Mouse (Mus musculus) stomach, embryonic 16.5 days (tissue): Measurements from ENCODE around the gene Guk1. TPM values are rescaled to one million over a fixed set of nuclear protein-coding genes. Genes with fewer than 3 reads are reported as not detected.

Experiments
- ATAC-seq: fragments of 200-750 bp; cut with Nextera tagmentation; 2 replicates; pipeline ENCODE4 v1.8.0; 2017; ENCODE audit warnings: moderate number of reproducible peaks, moderate TSS enrichment; ENCODE audit not compliant: insufficient read depth, low FRiP score
- H3K27ac ChIP-seq: fragments of 300-500 bp; sonication (generic); 2 replicates; pipeline ENCODE4 v1.5.1; 2014; ENCODE audit warnings: low read length
- H3K27me3 ChIP-seq: fragments of 300-500 bp; sonication (generic); 2 replicates; pipeline ENCODE4 v1.6.1; 2014; ENCODE audit warnings: low read length, control low read depth, mixed read lengths; ENCODE audit not compliant: control insufficient read depth, insufficient read depth
- H3K36me3 ChIP-seq: fragments of 300-500 bp; sonication (generic); 2 replicates; pipeline ENCODE4 v1.6.1; 2014; ENCODE audit warnings: low read length; ENCODE audit not compliant: control insufficient read depth, insufficient read depth
- H3K4me1 ChIP-seq: fragments of 300-500 bp; sonication (generic); 2 replicates; pipeline ENCODE4 v1.6.1; 2014; ENCODE audit warnings: low read length, control low read depth, mixed read lengths; ENCODE audit not compliant: control insufficient read depth, insufficient read depth
- H3K4me2 ChIP-seq: fragments of 300-500 bp; sonication (generic); 2 replicates; pipeline ENCODE4 v1.6.1; 2014; ENCODE audit warnings: low read depth, low read length, mixed read lengths
- H3K4me3 ChIP-seq: fragments of 300-500 bp; sonication (generic); replicated peaks from 2 replicates; pipeline ENCODE4 v1.5.1; 2014; ENCODE audit warnings: mild to moderate bottlenecking, low read length
- H3K9ac ChIP-seq: fragments of 300-500 bp; sonication (generic); 2 replicates; pipeline ENCODE4 v1.6.1; 2014; ENCODE audit warnings: low read length
- H3K9me3 ChIP-seq: fragments of 300-500 bp; sonication (generic); replicated peaks from 2 replicates; pipeline ENCODE4 v1.6.1; 2016; ENCODE audit warnings: low read length, control low read depth; ENCODE audit not compliant: control insufficient read depth
- WGBS: fragments of 180-500 bp; shearing (Covaris S2); extraction: QIAGEN DNeasy Blood & Tissue Kit; methylation state at CpG from one replicate; pipeline ENCODE4 v1.1.7; 2014; 5-methylcytosine and 5-hydroxymethylcytosine counted together
- polyA plus RNA-seq: library from polyadenylated mRNA; unstranded; fragments of >200 nt; fragmentation: Nextera tagmentation; extraction: Ambion mirVana; gene quantifications from 2 replicates; pipeline ENCODE4 v1.2.1, GENCODE M21; 2015

The Guk1 gene
- polyA plus RNA-seq, 1 experiment from 2014 or later, result 128 TPM

- WGBS, result under 1% methylated on average over 63 of the region's 63 CpGs
- H3K36me3 ChIP-seq, result 0 out of 2 replicates have a peak, but pooled peaks cover 3% of the 10 kb centered on the region
- peak within 1 kb of the TSS; percentile 84 for H3K27ac ChIP-seq
- peak within 1 kb of the TSS; percentile 91 for H3K9ac ChIP-seq
- no peaks in the 10 kb centered on the region for H3K9me3 ChIP-seq
- H3K27me3 ChIP-seq, result no peaks in the 10 kb centered on the region
- peak; percentile 97 for ATAC-seq
- peak within 1 kb of the TSS; percentile 84 for H3K4me2 ChIP-seq
- H3K4me3 ChIP-seq, result peak within 1 kb of the TSS; percentile 90
- peaks cover 12% of the 10 kb centered on the region for H3K4me1 ChIP-seq
Measured at GRCm38 (mm10) chr11:59202081-59202995, 10.3 kb upstream of the Guk1 start, which contains the start of gene Mrpl55. Gene Mrpl55, plus strand, starts transcription at chr11:59202486.

- ATAC-seq, result no peak
- H3K36me3 ChIP-seq, result 0 out of 2 replicates have a peak, but pooled peaks cover 3% of the 10 kb centered on the region
Measured at GRCm38 (mm10) chr11:59201216-59202002, 9.4 kb upstream of the Guk1 start.

GRCm38 (mm10) chr11:59196230-59196629, 4.2 kb upstream of the Guk1 start:
- H3K4me2 ChIP-seq, result no peak overlapping the region
- no peak overlapping the region for H3K4me3 ChIP-seq
- ATAC-seq, result no peak
- 0 out of 2 replicates have a peak, but pooled peaks cover 3% of the 10 kb centered on the region for H3K36me3 ChIP-seq
- H3K27me3 ChIP-seq, result no peaks in the 10 kb centered on the region
- H3K9me3 ChIP-seq, result no peaks in the 10 kb centered on the region
- H3K4me1 ChIP-seq, result peaks cover 3% of the 10 kb centered on the region; the same call in 1 of the 2 replicates
- H3K9ac ChIP-seq, result no peak overlapping the region
- no peak overlapping the region for H3K27ac ChIP-seq

More at GRCm38 (mm10) chr11:59201216-59202002, 9.4 kb upstream of the Guk1 start:
- peak overlapping the region; percentile 84 for H3K4me2 ChIP-seq
- H3K27ac ChIP-seq, result peak overlapping the region; percentile 84
- H3K4me3 ChIP-seq, result peak overlapping the region; percentile 90
- H3K9me3 ChIP-seq, result no peaks in the 10 kb centered on the region
- peaks cover 12% of the 10 kb centered on the region for H3K4me1 ChIP-seq
- peak overlapping the region; percentile 91 for H3K9ac ChIP-seq
- WGBS, result 22% methylated on average over 16 of the region's 16 CpGs
- H3K27me3 ChIP-seq, result no peaks in the 10 kb centered on the region

- peak; percentile 97 for ATAC-seq
- under 1% methylated on average over 57 of the region's 59 CpGs for WGBS
- H3K4me2 ChIP-seq, result peak overlapping the region; percentile 70
- no peaks in the 10 kb centered on the region for H3K36me3 ChIP-seq
- H3K9ac ChIP-seq, result peak overlapping the region; percentile 73
- no peaks in the 10 kb centered on the region for H3K9me3 ChIP-seq
- H3K4me1 ChIP-seq, result 0 out of 2 replicates have a peak, but pooled peaks cover 5% of the 10 kb centered on the region
- no peaks in the 10 kb centered on the region for H3K27me3 ChIP-seq
- H3K4me3 ChIP-seq, result peak overlapping the region; percentile 63
- peak overlapping the region; percentile 89 for H3K27ac ChIP-seq
Measured at GRCm38 (mm10) chr11:59191231-59192058, 567 bp downstream of the Guk1 start.

- no peak for ATAC-seq
- Histone ChIP-seq H3K27me3 (no peaks in the 10 kb centered on the region), H3K27ac (no peak overlapping the region), H3K9ac (no peak overlapping the region), H3K4me3 (no peak overlapping the region), H3K4me2 (no peak overlapping the region), H3K36me3 (peaks cover 7% of the 10 kb centered on the region; the same call in 1 of the 2 replicates), H3K4me1 (peaks cover 12% of the 10 kb centered on the region), H3K9me3 (no peaks in the 10 kb centered on the region)
- 56% methylated on average over 6 of the region's 6 CpGs for WGBS
Measured at GRCm38 (mm10) chr11:59187706-59188105, 4.3 kb downstream of the Guk1 start.

GRCm38 (mm10) chr11:59185490-59185889, 6.5 kb downstream of the Guk1 start:
- ATAC-seq, result no peak
- 79% methylated on average over 5 of the region's 5 CpGs for WGBS

GRCm38 (mm10) chr11:59183821-59184220, 8.2 kb downstream of the Guk1 start:
- ATAC-seq, result peak; percentile 44; the same call in 1 of the 2 replicates
- 0 out of 2 replicates have a peak overlapping the region, but pooled peaks have one; percentile 24 for H3K9ac ChIP-seq
- H3K4me3 ChIP-seq, result no peak overlapping the region
- H3K4me2 ChIP-seq, result 0 out of 2 replicates have a peak overlapping the region, but pooled peaks have one; percentile 7
- WGBS, result 31% methylated on average over 3 of the region's 3 CpGs
- H3K4me1 ChIP-seq, result peaks cover 12% of the 10 kb centered on the region
- H3K9me3 ChIP-seq, result no peaks in the 10 kb centered on the region
- peaks cover 10% of the 10 kb centered on the region; the same call in 1 of the 2 replicates for H3K27me3 ChIP-seq
- peak overlapping the region; percentile 73 for H3K27ac ChIP-seq
- peaks cover 7% of the 10 kb centered on the region; the same call in 1 of the 2 replicates for H3K36me3 ChIP-seq

More at GRCm38 (mm10) chr11:59185490-59185889, 6.5 kb downstream of the Guk1 start:
- no peak overlapping the region for H3K4me2 ChIP-seq
- peaks cover 7% of the 10 kb centered on the region; the same call in 1 of the 2 replicates for H3K36me3 ChIP-seq
- no peak overlapping the region for H3K9ac ChIP-seq
- H3K4me1 ChIP-seq, result peaks cover 12% of the 10 kb centered on the region
- H3K27ac ChIP-seq, result no peak overlapping the region
- H3K4me3 ChIP-seq, result no peak overlapping the region
- H3K27me3 ChIP-seq, result no peaks in the 10 kb centered on the region
- no peaks in the 10 kb centered on the region for H3K9me3 ChIP-seq

- Histone ChIP-seq H3K4me2 (0 out of 2 replicates have a peak within 1 kb of the TSS, but pooled peaks have one; percentile 7), H3K4me1 (peaks cover 12% of the 10 kb centered on the region), H3K27ac (peak within 1 kb of the TSS; percentile 77), H3K9ac (peak within 1 kb of the TSS; percentile 24), H3K27me3 (peaks cover 19% of the 10 kb centered on the region; the same call in 1 of the 2 replicates), H3K36me3 (peaks cover 7% of the 10 kb centered on the region; the same call in 1 of the 2 replicates), H3K4me3 (no peak within 1 kb of the TSS), H3K9me3 (no peaks in the 10 kb centered on the region)
- peak; percentile 70; the same call in 1 of the 2 replicates for ATAC-seq
- 31% methylated on average over 3 of the region's 3 CpGs for WGBS
Measured at GRCm38 (mm10) chr11:59182864-59183331, 9.1 kb downstream of the Guk1 start, which contains the start of gene Gjc2. Gene Gjc2, minus strand, starts transcription at chr11:59183213.
